Mouse (Mus musculus) splenic B cell, adult 2 months (primary cell): ENCODE data around the gene Atp6v1c2.
A peak's percentile ranks its signal among the peaks of the same experiment; 100 is the strongest.

Experiments
- DNase-seq: peaks from one replicate; pipeline ENCODE4 v3.0.0-alpha.2; 2011; ENCODE audit warnings: low read depth, low spot score
- H3K27me3 ChIP-seq: 2 replicates; pipeline ENCODE4 v1.6.1; 2012; ENCODE audit warnings: mild to moderate bottlenecking, low read length, moderate library complexity, mixed read lengths; ENCODE audit not compliant: control insufficient read depth, poor library complexity, insufficient read depth, severe bottlenecking
- H3K36me3 ChIP-seq: 2 replicates; pipeline ENCODE4 v1.6.1; 2012; ENCODE audit warnings: mild to moderate bottlenecking, low read length, moderate library complexity, mixed read lengths; ENCODE audit not compliant: control insufficient read depth, poor library complexity, insufficient read depth, severe bottlenecking

The Atp6v1c2 gene

DNA sequence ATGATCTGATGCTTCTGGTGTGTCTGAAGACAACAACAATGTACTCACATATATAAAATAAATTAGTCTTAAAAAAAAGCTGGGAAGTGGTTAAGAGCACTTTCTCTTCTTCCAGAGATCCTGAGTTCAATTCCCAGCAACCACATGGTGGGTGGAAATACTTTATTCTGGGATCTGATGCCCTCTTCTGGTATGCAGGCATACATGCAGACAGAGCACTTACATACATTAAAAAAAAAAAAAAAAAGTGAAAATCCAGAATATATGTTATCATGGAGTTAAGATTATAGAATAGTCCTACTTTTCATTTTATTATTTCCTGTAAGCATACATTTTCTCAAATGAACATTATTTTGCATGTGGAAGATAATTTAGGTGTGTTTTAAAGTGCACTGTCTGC is 20.9 kb upstream of the Atp6v1c2 start:
- DNase-seq = no peak
- Histone ChIP-seq H3K27me3 (no peaks in the 10 kb centered on the region), H3K36me3 (peaks cover 6% of the 10 kb centered on the region; the same call in 1 of the 2 replicates)

DNA sequence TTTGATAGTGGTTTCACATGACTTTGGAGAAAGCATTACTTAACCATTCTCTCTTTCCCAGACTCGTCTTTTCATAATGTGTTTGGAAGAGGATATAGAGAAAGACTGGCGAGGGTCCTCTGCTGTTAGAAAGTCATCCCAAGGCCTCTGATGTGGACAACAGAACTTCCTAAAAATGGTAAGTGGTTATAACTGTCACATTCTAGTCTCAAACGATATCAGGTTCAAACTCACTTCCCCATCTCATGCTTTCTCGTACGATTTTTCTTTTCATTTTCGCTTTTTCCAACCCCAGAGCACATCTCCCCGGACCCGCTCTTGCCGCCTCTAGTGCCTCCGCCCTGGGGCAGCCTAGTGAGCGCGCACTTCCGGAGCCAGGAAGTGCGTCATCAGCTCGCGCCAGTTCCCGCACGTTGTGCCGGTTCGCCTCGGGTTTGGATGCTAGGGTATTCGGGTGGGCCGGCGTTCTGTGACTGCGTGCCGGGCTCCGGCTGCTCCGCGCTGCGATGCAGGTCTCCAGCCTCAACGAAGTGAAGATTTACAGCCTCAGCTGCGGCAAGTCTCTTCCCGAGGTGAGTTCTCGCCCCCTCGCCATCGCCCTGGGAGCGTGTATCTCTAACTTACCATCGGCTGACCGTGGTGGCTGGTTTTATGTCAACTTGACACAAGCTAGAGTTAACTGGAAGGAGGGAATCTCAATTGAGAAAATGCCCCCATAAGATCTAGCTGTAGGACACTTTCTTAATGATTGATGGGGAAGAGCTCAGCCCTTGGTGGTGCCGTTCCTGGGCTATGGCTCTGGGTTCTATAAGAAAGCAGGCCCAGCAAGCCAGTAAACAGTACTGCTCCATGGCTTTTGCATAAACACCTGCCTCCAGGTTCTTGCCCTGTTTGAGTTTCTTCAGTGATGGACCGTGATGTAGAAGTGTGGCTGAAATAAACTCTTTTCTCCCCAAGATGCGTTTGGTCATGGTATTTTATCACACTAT is 19.2 kb upstream of the Atp6v1c2 start, which contains the start of gene Nol10:
Gene Nol10 (plus strand): TSS at position 411 of the 989 bp plus-strand sequence.
- Histone ChIP-seq H3K27me3 (no peaks in the 10 kb centered on the region), H3K36me3 (peaks cover 2% of the 10 kb centered on the region; the same call in 1 of the 2 replicates)
- DNase-seq = peak; percentile 93

DNA sequence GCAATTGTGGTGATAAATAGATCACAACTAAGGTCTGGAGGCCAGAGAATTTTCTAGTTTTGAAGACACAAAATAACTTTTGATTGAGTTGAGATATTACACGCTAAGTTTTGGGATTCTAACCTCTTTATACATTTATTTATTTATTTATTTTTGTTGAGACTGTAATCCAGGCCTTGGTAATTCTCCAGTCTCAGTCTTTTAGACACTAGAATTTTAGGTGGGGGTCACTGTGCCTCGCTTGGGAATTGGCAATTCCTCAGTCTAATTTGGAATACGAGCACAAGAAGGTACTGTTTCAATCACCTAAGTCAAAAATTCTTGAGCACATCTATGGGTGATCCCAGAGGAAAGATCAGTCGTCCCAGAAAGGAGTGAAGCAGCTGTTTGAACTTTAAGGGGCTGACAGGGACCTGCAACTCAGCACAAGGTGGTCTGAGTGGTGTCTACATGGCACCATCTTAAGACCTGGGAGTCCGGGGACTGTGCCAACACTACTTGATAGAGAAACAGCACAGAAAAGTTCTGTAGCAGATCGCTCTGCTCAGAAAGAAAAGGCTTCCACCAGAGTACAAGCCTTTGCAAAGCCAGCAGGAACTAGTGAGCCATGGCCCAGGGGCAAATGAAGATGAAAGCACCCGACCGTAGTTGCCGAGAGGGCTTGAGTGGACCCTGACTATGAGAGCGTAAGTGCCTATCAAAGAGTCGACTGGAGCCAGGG is 18.3 kb upstream of the Atp6v1c2 start:
- DNase-seq = no peak
- no peaks in the 10 kb centered on the region for H3K27me3 ChIP-seq
- H3K36me3 ChIP-seq = peaks cover 2% of the 10 kb centered on the region; the same call in 1 of the 2 replicates

DNA sequence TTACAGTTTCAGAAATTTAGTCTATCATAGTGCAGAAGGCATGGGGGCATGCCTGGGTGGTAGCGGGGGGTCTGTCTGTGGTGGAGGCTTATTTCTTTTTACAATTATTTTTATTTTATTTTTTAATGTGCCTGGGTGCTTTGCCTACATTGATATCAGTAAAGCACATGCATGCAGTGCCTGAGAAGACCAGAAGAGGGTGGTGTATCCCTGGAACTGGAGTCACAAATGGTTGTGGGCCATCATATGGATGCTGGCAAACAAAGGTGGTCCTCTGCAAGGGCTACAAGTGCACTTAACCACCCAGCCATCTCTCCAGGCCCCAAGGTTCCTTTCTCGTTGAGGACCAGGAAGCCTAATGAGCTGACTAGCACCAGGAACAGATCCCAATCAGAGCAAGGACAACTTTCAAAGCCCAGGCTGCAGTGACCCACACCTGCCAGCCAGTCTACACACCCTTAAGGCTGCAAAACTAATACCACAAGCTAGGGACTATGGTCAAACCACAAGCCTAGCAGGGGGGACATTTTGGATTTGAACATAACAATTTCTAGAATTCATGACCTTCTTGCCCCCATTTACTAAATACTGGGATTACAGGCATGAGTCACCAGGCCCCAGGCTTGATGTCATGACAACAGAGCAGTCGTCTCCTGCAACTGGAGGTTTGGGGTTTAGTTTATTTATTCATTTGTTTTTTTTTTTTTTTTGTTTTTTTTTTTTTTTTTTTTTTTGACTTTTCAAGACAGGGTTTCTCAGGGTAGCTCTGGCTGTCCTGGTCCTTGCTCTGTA is 10.2 kb upstream of the Atp6v1c2 start:
- peak; percentile 36 for DNase-seq

DNA sequence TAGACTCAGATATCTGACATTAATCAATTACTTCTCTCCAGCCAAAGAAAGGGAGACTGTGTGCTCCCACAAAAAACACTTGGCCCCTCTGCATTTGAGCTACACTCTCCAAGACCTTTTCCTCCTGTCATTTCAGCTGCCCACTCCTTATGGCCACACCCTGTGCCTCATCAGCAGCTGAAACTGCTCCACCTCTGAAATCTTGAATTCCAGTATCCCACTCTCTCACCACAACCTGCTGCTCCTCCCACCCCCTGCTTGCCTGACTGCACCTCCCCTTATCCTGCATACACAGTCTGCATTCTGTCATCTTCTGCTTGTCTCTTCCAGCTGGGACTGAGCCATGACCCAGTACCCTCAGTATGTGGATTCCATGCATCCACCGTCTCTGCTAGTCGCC is 9.2 kb upstream of the Atp6v1c2 start:
- DNase-seq = no peak
- H3K27me3 ChIP-seq = no peaks in the 10 kb centered on the region
- no peaks in the 10 kb centered on the region for H3K36me3 ChIP-seq

More for the DNA sequence above, 10.2 kb upstream of the Atp6v1c2 start:
- Histone ChIP-seq H3K27me3 (no peaks in the 10 kb centered on the region), H3K36me3 (no peaks in the 10 kb centered on the region)

DNA sequence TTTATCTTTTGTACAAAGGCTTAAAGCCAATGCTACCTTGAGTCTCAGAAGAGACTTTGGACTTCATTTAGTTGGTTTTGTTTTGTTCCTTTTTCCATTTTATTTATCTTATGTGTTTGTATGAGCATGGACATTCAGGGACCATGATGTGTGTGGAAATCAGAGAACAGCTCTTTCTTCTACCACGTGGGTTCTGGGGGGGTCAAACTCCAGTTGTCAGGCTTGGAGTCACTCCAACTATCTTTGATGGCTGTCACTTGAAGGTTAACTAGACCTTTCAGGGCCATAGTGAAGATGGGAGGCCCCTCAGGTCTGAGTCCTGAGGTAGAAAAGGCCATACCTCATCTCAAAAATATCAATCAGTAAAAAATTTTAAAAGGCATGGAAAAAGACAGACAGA is 4.3 kb upstream of the Atp6v1c2 start:
- Histone ChIP-seq H3K27me3 (no peaks in the 10 kb centered on the region), H3K36me3 (no peaks in the 10 kb centered on the region)
- DNase-seq = no peak

DNA sequence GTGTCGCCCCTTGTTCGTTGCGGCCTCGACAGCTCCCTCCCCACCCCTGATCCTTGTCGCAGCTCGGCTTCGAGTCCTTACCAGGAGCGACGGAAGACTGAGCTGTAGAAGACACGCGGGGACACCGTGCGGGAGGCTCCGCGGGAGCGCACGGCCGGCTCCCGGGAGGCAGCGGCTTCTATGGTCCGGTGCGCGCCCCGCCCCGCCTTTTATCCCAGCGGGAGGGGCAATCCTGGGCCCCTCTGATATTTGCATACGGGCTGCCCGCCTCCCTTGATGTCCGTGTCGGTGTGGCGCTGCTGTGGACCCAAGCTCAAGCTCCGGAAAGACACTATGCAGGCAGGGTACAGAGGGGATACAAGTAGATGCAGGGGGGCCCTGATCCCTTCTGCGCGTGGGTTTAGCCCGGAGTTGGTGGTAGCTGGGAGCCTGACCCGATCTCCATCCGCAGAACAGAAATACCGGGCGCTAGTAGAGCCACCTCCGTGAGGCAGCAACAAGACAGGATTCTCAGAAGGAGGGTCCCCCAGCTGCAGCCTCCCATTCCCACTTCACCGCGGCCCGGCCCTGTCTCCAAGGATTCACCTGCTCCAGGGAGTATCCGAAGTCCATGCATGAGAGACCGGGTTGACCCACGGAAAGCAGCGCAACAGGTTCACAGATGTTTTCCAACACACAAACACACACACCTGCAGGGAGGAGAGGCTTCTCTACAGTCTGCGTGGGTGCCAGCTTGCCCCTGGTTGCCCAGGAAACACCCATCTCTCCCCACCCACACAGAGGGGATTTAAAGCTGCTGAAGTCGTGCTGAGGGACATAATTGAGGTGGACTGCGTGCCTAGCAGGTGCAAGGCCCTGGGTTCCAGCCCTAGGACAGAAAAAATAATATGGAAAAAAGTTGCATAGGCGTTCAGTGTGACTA is 4.3 kb downstream of the Atp6v1c2 start:
- Histone ChIP-seq H3K27me3 (no peaks in the 10 kb centered on the region; the same call in 1 of the 2 replicates), H3K36me3 (no peaks in the 10 kb centered on the region)
- peak; percentile 9 for DNase-seq

DNA sequence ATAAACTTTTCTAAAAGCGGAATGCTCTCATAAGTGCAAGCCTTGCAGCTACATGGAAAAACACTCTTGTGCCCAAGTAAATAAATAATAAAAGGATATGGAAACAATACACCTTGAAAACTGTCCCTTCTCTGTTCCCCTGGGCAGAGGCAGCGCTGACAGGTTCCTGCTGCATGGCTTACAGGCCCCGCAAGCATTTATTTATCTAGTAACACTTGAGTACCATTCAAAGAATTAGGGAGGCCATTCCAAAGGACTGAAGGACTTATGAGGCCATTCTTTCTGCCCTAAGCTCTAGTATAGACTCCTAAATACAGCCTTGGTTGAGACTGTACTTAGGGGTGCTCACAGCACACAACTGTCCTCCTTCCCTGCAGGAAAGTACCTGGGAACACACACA is 10.7 kb downstream of the Atp6v1c2 start:
- no peaks in the 10 kb centered on the region for H3K27me3 ChIP-seq
- no peaks in the 10 kb centered on the region for H3K36me3 ChIP-seq
- no peak for DNase-seq

DNA sequence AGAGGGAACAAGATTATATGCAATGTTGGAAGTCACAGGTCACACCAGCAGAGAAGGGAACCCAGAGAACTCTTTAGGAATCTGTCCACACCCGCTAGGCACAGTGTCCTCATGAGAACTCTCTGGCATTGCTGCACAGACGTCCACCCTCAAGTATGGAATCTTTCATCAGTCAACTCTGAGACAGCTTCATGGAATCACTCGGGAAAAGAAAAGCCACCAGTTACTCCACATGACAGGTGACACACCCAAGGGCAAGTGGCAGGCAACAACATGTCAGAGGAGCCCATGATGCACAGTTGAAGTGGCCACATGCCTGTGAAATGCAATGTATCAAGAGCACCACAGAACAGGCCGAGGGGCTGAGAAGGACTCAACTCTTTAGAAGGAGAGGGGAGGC is 11.2 kb downstream of the Atp6v1c2 start:
- no peak for DNase-seq
- Histone ChIP-seq H3K27me3 (no peaks in the 10 kb centered on the region), H3K36me3 (no peaks in the 10 kb centered on the region)

DNA sequence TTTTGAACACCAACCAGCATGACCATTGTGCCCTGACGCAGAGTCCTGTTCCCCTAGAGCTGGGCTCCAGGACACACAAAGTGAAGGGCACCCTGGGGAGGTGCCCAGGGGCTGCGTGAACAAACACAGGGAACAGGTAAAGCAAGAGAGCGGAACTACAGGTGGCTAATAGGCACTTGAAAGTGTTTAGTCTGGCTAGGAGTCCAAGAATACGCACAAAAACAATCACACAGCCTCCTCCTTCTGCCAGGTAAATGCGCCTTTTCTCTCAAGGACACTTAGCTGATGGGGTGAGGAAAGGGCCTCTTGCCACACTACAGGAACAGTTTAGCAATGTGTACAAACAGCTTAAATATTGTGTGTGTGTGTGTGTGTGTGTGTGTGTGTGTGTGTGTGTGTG is 13.1 kb downstream of the Atp6v1c2 start:
- H3K36me3 ChIP-seq = no peaks in the 10 kb centered on the region
- no peak for DNase-seq
- no peaks in the 10 kb centered on the region for H3K27me3 ChIP-seq

DNA sequence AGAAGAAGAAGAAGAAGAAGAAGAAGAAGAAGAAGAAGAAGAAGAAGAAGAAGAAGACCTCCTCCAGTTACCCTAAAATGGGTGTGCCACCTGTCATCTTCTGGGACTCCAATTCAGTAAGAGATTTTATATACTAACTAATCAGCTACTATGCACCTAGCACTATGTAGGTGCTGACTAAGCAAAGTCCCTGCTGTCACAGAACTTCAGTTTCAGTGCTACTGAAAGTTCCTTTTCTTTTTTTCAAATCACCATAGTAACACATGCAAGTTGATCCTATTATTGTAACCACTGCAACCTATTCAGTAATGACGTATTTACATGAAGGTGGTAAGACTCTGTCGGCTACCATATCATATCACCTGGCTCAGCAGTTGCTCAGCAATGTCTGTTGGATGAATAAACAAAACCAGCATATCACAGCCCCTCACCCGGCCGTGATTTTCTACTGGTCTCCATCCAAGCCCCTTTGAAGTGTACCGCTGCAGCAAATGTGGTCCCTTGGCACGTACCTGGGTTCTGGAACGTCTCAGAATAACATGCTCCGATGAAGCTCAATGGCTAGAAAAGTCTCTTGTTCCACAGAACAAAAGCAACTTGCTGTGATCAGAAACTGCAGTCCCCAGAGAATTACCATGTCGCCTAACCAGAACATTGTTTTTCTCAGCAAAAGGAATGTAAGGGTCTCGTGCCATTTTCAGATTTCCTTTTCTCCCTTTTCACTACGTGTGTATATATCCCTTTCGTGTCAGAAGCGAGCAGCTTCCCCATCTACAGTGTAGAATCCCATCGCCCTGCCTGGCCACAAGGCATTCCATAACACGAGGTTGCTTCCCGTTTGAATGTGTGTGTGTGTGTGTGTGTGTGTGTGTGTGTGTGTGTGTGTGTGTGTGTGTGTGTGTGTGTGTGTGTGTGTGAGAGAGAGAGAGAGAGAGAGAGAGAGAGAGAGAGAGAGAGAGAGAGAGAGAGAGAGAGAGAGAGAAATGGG is 18.0 kb downstream of the Atp6v1c2 start:
- no peak for DNase-seq
- Histone ChIP-seq H3K36me3 (no peaks in the 10 kb centered on the region), H3K27me3 (no peaks in the 10 kb centered on the region)

DNA sequence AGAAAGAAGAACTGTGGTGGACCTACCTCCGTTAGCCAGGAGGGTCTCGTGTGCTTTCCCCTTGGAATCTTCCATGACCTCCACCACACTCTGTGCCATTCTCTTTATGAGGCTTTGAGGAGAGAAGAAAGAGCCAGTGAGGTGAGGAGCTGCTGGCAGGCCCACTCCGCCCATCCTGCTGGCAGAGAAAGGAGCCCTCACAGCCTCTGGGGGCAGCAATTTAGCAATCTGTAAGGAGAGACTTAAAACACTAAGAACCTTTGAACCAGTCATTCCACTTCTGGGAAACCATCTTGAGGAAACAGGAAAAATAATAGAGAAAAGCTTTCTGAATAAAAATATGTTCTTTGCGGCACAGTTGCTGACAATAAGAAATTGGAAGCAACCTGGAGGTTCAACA is 20.9 kb downstream of the Atp6v1c2 start:
- Histone ChIP-seq H3K27me3 (no peaks in the 10 kb centered on the region), H3K36me3 (no peaks in the 10 kb centered on the region)
- DNase-seq = no peak

DNA sequence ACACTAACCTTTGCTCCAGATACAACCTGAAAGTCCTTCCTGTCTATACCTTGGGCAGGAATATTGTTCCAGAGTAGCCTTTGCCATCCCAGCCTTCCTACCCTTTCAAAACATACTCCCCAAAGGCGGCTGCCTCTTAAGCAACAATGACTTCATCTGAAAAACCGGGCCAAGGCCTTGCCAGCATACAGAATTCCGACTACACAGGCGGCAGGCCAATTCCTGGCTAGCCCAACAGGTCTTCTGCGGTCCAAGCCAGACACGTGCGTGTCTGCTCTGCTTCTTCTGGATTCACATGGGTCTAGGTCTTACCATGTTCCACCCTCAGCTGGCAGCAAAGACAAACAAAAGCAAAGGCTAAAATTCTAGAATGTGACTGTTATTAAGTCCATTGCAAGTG is 23.7 kb downstream of the Atp6v1c2 start:
- Histone ChIP-seq H3K27me3 (no peaks in the 10 kb centered on the region), H3K36me3 (no peaks in the 10 kb centered on the region)
- no peak for DNase-seq
